ENCODE assay signal across 10 mouse cellular contexts in genomic region chr13:97238181-97238981, GRCm38 (mm10). TPM values are rescaled to one million over a fixed set of nuclear protein-coding genes. Genes with fewer than 3 reads are reported as not detected.
DNase-seq lines count a peak whose midpoint lies in the region; ATAC-seq and TF ChIP-seq lines count a peak whose summit lies in the region.
"Had no signal": no experiment of that assay in that cellular context is flagged by ENCODE, and none has a peak within 500 bp of the region (broad histone marks: within the 10 kb centered on the region; RNA-seq: fewer than 3 reads in every experiment).

No protein-coding gene starts in this region.

- WGBS in hindbrain, embryonic 10.5 days = 71% methylated on average over 16 of the region's 16 CpGs
- WGBS in hindbrain, postnatal 0 days = 54% methylated on average over 16 of the region's 16 CpGs
- 59% methylated on average over 16 of the region's 16 CpGs for WGBS in embryonic facial prominence, embryonic 13.5 days
- 40% methylated on average over 16 of the region's 16 CpGs for WGBS in limb, embryonic 12.5 days

- H3K27ac ChIP-seq in hindbrain, embryonic 10.5 days = peak overlapping the region; percentile 100
- no peak overlapping the region for H3K27ac ChIP-seq in hindbrain, postnatal 0 days
- peak overlapping the region; percentile 98 for H3K27ac ChIP-seq in embryonic facial prominence, embryonic 13.5 days
- H3K27ac ChIP-seq in limb, embryonic 12.5 days = peak overlapping the region; percentile 35; the same call in 1 of the 2 replicates

- no peak overlapping the region for H3K9ac ChIP-seq in hindbrain, postnatal 0 days (replicated peaks; ENCODE audit: low read length)
- H3K9ac ChIP-seq in embryonic facial prominence, embryonic 13.5 days = no peak overlapping the region
- no peak overlapping the region for H3K9ac ChIP-seq in limb, embryonic 12.5 days (replicated peaks)

- no peak for ATAC-seq in hindbrain, postnatal 0 days
- ATAC-seq in CD4-positive, CD25-positive, alpha-beta regulatory T cell, adult 4 months = peak; percentile 5
- no peak for ATAC-seq in embryonic facial prominence, embryonic 13.5 days (ENCODE audit: insufficient number of reproducible peaks, insufficient read depth, low FRiP score, low TSS enrichment, low read depth)
- ATAC-seq in limb, embryonic 12.5 days (ENCODE audit: insufficient number of reproducible peaks, insufficient read depth, low FRiP score, low TSS enrichment, low read depth) = no peak
- ATAC-seq in erythroid progenitor cell, adult 5-6 weeks (replicated peaks; ENCODE audit: low FRiP score, poor library complexity, severe bottlenecking) = no peak
- ATAC-seq in activated CD4-positive, CD25-positive, alpha-beta regulatory T cell, adult 4 months = no peak

- no peak overlapping the region for H3K4me3 ChIP-seq in hindbrain, embryonic 10.5 days
- no peak overlapping the region for H3K4me3 ChIP-seq in hindbrain, postnatal 0 days (ENCODE audit: low read length)
- no peak overlapping the region for H3K4me3 ChIP-seq in embryonic facial prominence, embryonic 13.5 days
- H3K4me3 ChIP-seq in limb, embryonic 12.5 days (replicated peaks) = no peak overlapping the region

- no peak for DNase-seq in hindbrain, embryonic 10.5 days (ENCODE audit: low spot score)
- no peak for DNase-seq in hindbrain, postnatal 0 days (ENCODE audit: low spot score)
- DNase-seq in right cerebral cortex, postnatal 25 days = no peak
- DNase-seq: kidney, adult 9 months; thymus, postnatal 36 days had no signal

- peaks cover 13% of the 10 kb centered on the region; the same call in 1 of the 2 replicates for H3K27me3 ChIP-seq in hindbrain, embryonic 10.5 days (ENCODE audit: insufficient read depth, poor library complexity, severe bottlenecking)
- H3K27me3 ChIP-seq in hindbrain, postnatal 0 days (ENCODE audit: insufficient read depth, low read length) = no peaks in the 10 kb centered on the region
- no peaks in the 10 kb centered on the region for H3K27me3 ChIP-seq in embryonic facial prominence, embryonic 13.5 days
- no peaks in the 10 kb centered on the region for H3K27me3 ChIP-seq in limb, embryonic 12.5 days

- H3K9me3 ChIP-seq in hindbrain, embryonic 10.5 days = no peaks in the 10 kb centered on the region
- H3K9me3 ChIP-seq in hindbrain, postnatal 0 days (ENCODE audit: low read length) = no peaks in the 10 kb centered on the region
- H3K9me3 ChIP-seq in embryonic facial prominence, embryonic 13.5 days = no peaks in the 10 kb centered on the region
- H3K9me3 ChIP-seq in limb, embryonic 12.5 days = 0 out of 2 replicates have a peak, but pooled peaks cover under 1% of the 10 kb centered on the region

- H3K36me3 ChIP-seq in hindbrain, embryonic 10.5 days = no peaks in the 10 kb centered on the region
- H3K36me3 ChIP-seq in hindbrain, postnatal 0 days (ENCODE audit: insufficient read depth, low read length) = no peaks in the 10 kb centered on the region
- no peaks in the 10 kb centered on the region for H3K36me3 ChIP-seq in embryonic facial prominence, embryonic 13.5 days
- no peaks in the 10 kb centered on the region for H3K36me3 ChIP-seq in limb, embryonic 12.5 days

- no peak for TF ChIP-seq CTCF in hindbrain, postnatal 0 days (IDR thresholded peaks at IDR 0.05; ENCODE audit: low read depth)

- peaks cover 52% of the 10 kb centered on the region for H3K4me1 ChIP-seq in hindbrain, embryonic 10.5 days (replicated peaks)
- no peaks in the 10 kb centered on the region; the same call in 1 of the 2 replicates for H3K4me1 ChIP-seq in hindbrain, postnatal 0 days (ENCODE audit: insufficient read depth, low read length)
- H3K4me1 ChIP-seq in embryonic facial prominence, embryonic 13.5 days = peaks cover 45% of the 10 kb centered on the region
- H3K4me1 ChIP-seq in limb, embryonic 12.5 days (replicated peaks) = peaks cover 55% of the 10 kb centered on the region

- H3K4me2 ChIP-seq in hindbrain, postnatal 0 days (ENCODE audit: low read depth, low read length) = no peak overlapping the region
- no peak overlapping the region for H3K4me2 ChIP-seq in embryonic facial prominence, embryonic 13.5 days
- H3K4me2 ChIP-seq in limb, embryonic 12.5 days = no peak overlapping the region

RNA-seq across cellular contexts. Expression of gene Enc1, which starts 2.5 kb away (rescaled TPM):
- polyA plus RNA-seq in hindbrain, embryonic 10.5 days (2016; fragmentation: Nextera tagmentation; extraction: Ambion mirVana) = 11.2 and 18.6 TPM in 2 replicates
- 179 and 206 TPM in 2 replicates for total RNA-seq in hindbrain, postnatal 0 days (2014; rRNA removed)
- polyA plus RNA-seq in hindbrain, postnatal 0 days (2015; fragmentation: Nextera tagmentation; extraction: Ambion mirVana) = 29.3 and 33.3 TPM in 2 replicates
- 1 to 10 TPM; 2.8 to 3.5 TPM for polyA plus RNA-seq in CD4-positive, CD25-positive, alpha-beta regulatory T cell, adult 4 months (2017; shearing (Covaris generic))
- 7.0 and 9.4 TPM in 2 replicates for polyA plus RNA-seq in embryonic facial prominence, embryonic 13.5 days (2015; fragmentation: Nextera tagmentation; extraction: Ambion mirVana)
- 5.8 and 6.8 TPM in 2 replicates for polyA plus RNA-seq in limb, embryonic 12.5 days (2016; fragmentation: Nextera tagmentation; extraction: Ambion mirVana)
- 0.36 and 1.7 TPM in 2 replicates for total RNA-seq in erythroid progenitor cell, adult 5-6 weeks (2015; ENCODE audit: low replicate concordance)
- under 0.01 and 1.1 TPM in 2 replicates for total RNA-seq in erythroid progenitor cell, adult 5-6 weeks (2017; ENCODE audit: low replicate concordance)
- 1 to 10 TPM; 3.0 to 3.8 TPM for polyA plus RNA-seq in activated CD4-positive, CD25-positive, alpha-beta regulatory T cell, adult 4 months (2017; shearing (Covaris generic))

RNA-seq across cellular contexts. Expression of gene Hexb, which starts 40.2 kb away (rescaled TPM):
- polyA plus RNA-seq in hindbrain, embryonic 10.5 days (2016; fragmentation: Nextera tagmentation; extraction: Ambion mirVana) = 18.7 and 23.4 TPM in 2 replicates
- 66.4 and 75.8 TPM in 2 replicates for total RNA-seq in hindbrain, postnatal 0 days (2014; rRNA removed)
- 65.4 and 70.8 TPM in 2 replicates for polyA plus RNA-seq in hindbrain, postnatal 0 days (2015; fragmentation: Nextera tagmentation; extraction: Ambion mirVana)
- 10 to 100 TPM; 65.3 to 71.7 TPM for polyA plus RNA-seq in CD4-positive, CD25-positive, alpha-beta regulatory T cell, adult 4 months (2017; shearing (Covaris generic))
- polyA plus RNA-seq in embryonic facial prominence, embryonic 13.5 days (2015; fragmentation: Nextera tagmentation; extraction: Ambion mirVana) = 26.8 and 33.4 TPM in 2 replicates
- polyA plus RNA-seq in limb, embryonic 12.5 days (2016; fragmentation: Nextera tagmentation; extraction: Ambion mirVana) = 26.5 and 28.4 TPM in 2 replicates
- 28.5 and 35.2 TPM in 2 replicates for total RNA-seq in erythroid progenitor cell, adult 5-6 weeks (2015; ENCODE audit: low replicate concordance)
- 12.9 and 19.3 TPM in 2 replicates for total RNA-seq in erythroid progenitor cell, adult 5-6 weeks (2017; ENCODE audit: low replicate concordance)
- polyA plus RNA-seq in activated CD4-positive, CD25-positive, alpha-beta regulatory T cell, adult 4 months (2017; shearing (Covaris generic)) = 10 to 100 TPM; 76.8 to 77.4 TPM
